Mouse (Mus musculus) forebrain, embryonic 10.5 days (tissue): ENCODE measurements around the gene Psme2. TPM values are rescaled to one million over a fixed set of nuclear protein-coding genes. Genes with fewer than 3 reads are reported as not detected.

Experiments
- DNase-seq: peaks from one replicate; pipeline ENCODE4 v3.0.0-alpha.2; 2017; ENCODE audit warnings: low spot score; ENCODE audit errors: extremely low spot score
- H3K27ac ChIP-seq: fragments of 300-500 bp; sonication (generic); 2 replicates; pipeline ENCODE4 v1.5.1; 2016; ENCODE audit warnings: mild to moderate bottlenecking
- H3K27me3 ChIP-seq: fragments of 300-500 bp; sonication (generic); 2 replicates; pipeline ENCODE4 v1.6.1; 2016; ENCODE audit warnings: mild to moderate bottlenecking; ENCODE audit not compliant: poor library complexity, severe bottlenecking
- H3K36me3 ChIP-seq: fragments of 300-500 bp; sonication (generic); replicated peaks from 2 replicates; pipeline ENCODE4 v1.6.1; 2016; ENCODE audit warnings: mild to moderate bottlenecking, moderate library complexity
- H3K4me1 ChIP-seq: fragments of 300-500 bp; sonication (generic); 2 replicates; pipeline ENCODE4 v1.6.1; 2016
- H3K4me3 ChIP-seq: fragments of 300-500 bp; sonication (generic); 2 replicates; pipeline ENCODE4 v1.5.1; 2016; ENCODE audit warnings: mild to moderate bottlenecking, moderate library complexity
- H3K9me3 ChIP-seq: fragments of 300-500 bp; sonication (generic); 2 replicates; pipeline ENCODE4 v1.6.1; 2016; ENCODE audit warnings: mild to moderate bottlenecking, moderate library complexity
- WGBS: fragments of 180-500 bp; shearing (Covaris S2); methylation state at CpG from one replicate; pipeline ENCODE4 v1.1.7; 2016; 5-methylcytosine and 5-hydroxymethylcytosine counted together
- polyA plus RNA-seq: library from polyadenylated mRNA; unstranded; fragments of >200 nt; fragmentation: Nextera tagmentation; extraction: Ambion mirVana; gene quantifications from 2 replicates; pipeline ENCODE4 v1.2.1, GENCODE M21; 2016

Psme2 gene
- 154 and 171 TPM in 2 replicates for polyA plus RNA-seq

- H3K4me1 ChIP-seq = peaks cover 43% of the 10 kb centered on the region
- WGBS = 1% methylated on average over 22 of the region's 22 CpGs
- H3K27me3 ChIP-seq = no peaks in the 10 kb centered on the region
- H3K9me3 ChIP-seq = no peaks in the 10 kb centered on the region
- H3K27ac ChIP-seq = peak within 1 kb of the TSS; percentile 93
- DNase-seq = peak; percentile 92
- H3K36me3 ChIP-seq = peaks cover 41% of the 10 kb centered on the region
- peak within 1 kb of the TSS; percentile 94 for H3K4me3 ChIP-seq
These were observed at the start of gene Psme2 for GRCm38 (mm10) chr14:55590748-55591330. Psme2 (minus strand) TSS chr14:55591113.

- H3K4me3 ChIP-seq = no peak within 1 kb of the TSS
- no peaks in the 10 kb centered on the region for H3K27me3 ChIP-seq
- no peaks in the 10 kb centered on the region for H3K9me3 ChIP-seq
- H3K36me3 ChIP-seq = peaks cover 76% of the 10 kb centered on the region
- H3K4me1 ChIP-seq = peaks cover 40% of the 10 kb centered on the region
- H3K27ac ChIP-seq = no peak within 1 kb of the TSS
- 95% methylated on average over 9 of the region's 9 CpGs for WGBS
- no peak for DNase-seq
These were observed 46.9 kb upstream of the Psme2 start, which contains the start of gene Gm49378 for GRCm38 (mm10) chr14:55637795-55638194. Gm49378 (minus strand) TSS chr14:55637895.

GRCm38 (mm10) chr14:55635523-55636007, 44.7 kb upstream of the Psme2 start, which contains the start of gene Ipo4:
Ipo4 (minus strand) TSS chr14:55635957.
- peaks cover 25% of the 10 kb centered on the region for H3K4me1 ChIP-seq
- peak within 1 kb of the TSS; percentile 79 for H3K4me3 ChIP-seq
- H3K27me3 ChIP-seq = no peaks in the 10 kb centered on the region
- DNase-seq = peak; percentile 91
- 3% methylated on average over 33 of the region's 33 CpGs for WGBS
- peak within 1 kb of the TSS; percentile 88 for H3K27ac ChIP-seq
- H3K9me3 ChIP-seq = no peaks in the 10 kb centered on the region
- H3K36me3 ChIP-seq = peaks cover 85% of the 10 kb centered on the region

- 3% methylated on average over 23 of the region's 23 CpGs for WGBS
- peaks cover 85% of the 10 kb centered on the region for H3K36me3 ChIP-seq
These were observed 44.1 kb upstream of the Psme2 start for GRCm38 (mm10) chr14:55634874-55635522.

GRCm38 (mm10) chr14:55629312-55629711, 38.4 kb upstream of the Psme2 start:
- Histone ChIP-seq H3K4me1 (peaks cover 5% of the 10 kb centered on the region), H3K36me3 (peaks cover 100% of the 10 kb centered on the region), H3K4me3 (no peak overlapping the region), H3K27me3 (no peaks in the 10 kb centered on the region), H3K9me3 (no peaks in the 10 kb centered on the region), H3K27ac (no peak overlapping the region)
- WGBS = 59% methylated on average over 5 of the region's 5 CpGs
- no peak for DNase-seq

More at GRCm38 (mm10) chr14:55634874-55635522, 44.1 kb upstream of the Psme2 start:
- Histone ChIP-seq H3K4me1 (peaks cover 25% of the 10 kb centered on the region), H3K9me3 (no peaks in the 10 kb centered on the region), H3K27me3 (no peaks in the 10 kb centered on the region), H3K27ac (peak overlapping the region; percentile 88), H3K4me3 (peak overlapping the region; percentile 79)
- peak; percentile 36 for DNase-seq

GRCm38 (mm10) chr14:55628077-55628827, 37.3 kb upstream of the Psme2 start:
- Histone ChIP-seq H3K9me3 (no peaks in the 10 kb centered on the region), H3K4me1 (no peaks in the 10 kb centered on the region), H3K4me3 (no peak overlapping the region), H3K27ac (no peak overlapping the region), H3K27me3 (no peaks in the 10 kb centered on the region), H3K36me3 (peaks cover 100% of the 10 kb centered on the region)
- DNase-seq = no peak
- WGBS = 93% methylated on average over 27 of the region's 27 CpGs

GRCm38 (mm10) chr14:55618486-55619195, 27.7 kb upstream of the Psme2 start:
- peaks cover 6% of the 10 kb centered on the region for H3K36me3 ChIP-seq
- H3K27ac ChIP-seq = 0 out of 2 replicates have a peak overlapping the region, but pooled peaks have one; percentile 42
- peaks cover 20% of the 10 kb centered on the region for H3K4me1 ChIP-seq
- WGBS = 59% methylated on average over 22 of the region's 22 CpGs
- peak overlapping the region; percentile 36 for H3K4me3 ChIP-seq
- H3K27me3 ChIP-seq = peaks cover 13% of the 10 kb centered on the region
- no peaks in the 10 kb centered on the region for H3K9me3 ChIP-seq
- DNase-seq = no peak

- Histone ChIP-seq H3K27me3 (peaks cover 13% of the 10 kb centered on the region), H3K4me3 (peak within 1 kb of the TSS; percentile 36), H3K9me3 (no peaks in the 10 kb centered on the region), H3K36me3 (no peaks in the 10 kb centered on the region; the same call in 1 of the 2 replicates), H3K4me1 (peaks cover 20% of the 10 kb centered on the region), H3K27ac (peak within 1 kb of the TSS; percentile 42; the same call in 1 of the 2 replicates)
- 28% methylated on average over 21 of the region's 21 CpGs for WGBS
- peak; percentile 63 for DNase-seq
These were observed 26.9 kb upstream of the Psme2 start, which contains the start of gene Rec8 for GRCm38 (mm10) chr14:55617822-55618221. Rec8 (plus strand) TSS chr14:55618037.

- Histone ChIP-seq H3K27ac (no peak overlapping the region), H3K4me1 (peaks cover 20% of the 10 kb centered on the region), H3K4me3 (no peak overlapping the region), H3K27me3 (peaks cover 13% of the 10 kb centered on the region), H3K9me3 (no peaks in the 10 kb centered on the region), H3K36me3 (no peaks in the 10 kb centered on the region)
- 89% methylated on average over 2 of the region's 2 CpGs for WGBS
- DNase-seq = no peak
These were observed 25.9 kb upstream of the Psme2 start for GRCm38 (mm10) chr14:55616844-55617243.

GRCm38 (mm10) chr14:55615876-55616275, 25.0 kb upstream of the Psme2 start:
- no peaks in the 10 kb centered on the region for H3K9me3 ChIP-seq
- H3K27me3 ChIP-seq = peaks cover 13% of the 10 kb centered on the region
- H3K4me1 ChIP-seq = peaks cover 20% of the 10 kb centered on the region
- WGBS = 50% methylated on average over 2 of the region's 2 CpGs
- DNase-seq = no peak
- no peaks in the 10 kb centered on the region for H3K36me3 ChIP-seq
- H3K27ac ChIP-seq = no peak overlapping the region
- H3K4me3 ChIP-seq = no peak overlapping the region

GRCm38 (mm10) chr14:55614565-55615178, 23.8 kb upstream of the Psme2 start:
- H3K27ac ChIP-seq = no peak overlapping the region
- H3K4me1 ChIP-seq = peaks cover 20% of the 10 kb centered on the region
- no peak overlapping the region for H3K4me3 ChIP-seq
- WGBS = 82% methylated on average over 7 of the region's 7 CpGs
- H3K9me3 ChIP-seq = no peaks in the 10 kb centered on the region
- DNase-seq = no peak
- H3K36me3 ChIP-seq = peaks cover 9% of the 10 kb centered on the region
- H3K27me3 ChIP-seq = peaks cover 13% of the 10 kb centered on the region

- peaks cover 12% of the 10 kb centered on the region for H3K4me1 ChIP-seq
- H3K27ac ChIP-seq = no peak overlapping the region
- no peaks in the 10 kb centered on the region for H3K9me3 ChIP-seq
- H3K4me3 ChIP-seq = no peak overlapping the region
- H3K36me3 ChIP-seq = peaks cover 22% of the 10 kb centered on the region
- WGBS = 84% methylated on average over 6 of the region's 6 CpGs
- H3K27me3 ChIP-seq = peaks cover 4% of the 10 kb centered on the region; the same call in 1 of the 2 replicates
- DNase-seq = no peak
These were observed 22.4 kb upstream of the Psme2 start for GRCm38 (mm10) chr14:55613346-55613745.
